Mouse (Mus musculus): ENCODE measurements around the gene Zic2. TPM values are rescaled to one million over a fixed set of nuclear protein-coding genes. Genes with fewer than 3 reads are reported as not detected.

Gene Zic2
- polyA plus RNA-seq, 1 experiment, result 0.07 TPM

DNA sequence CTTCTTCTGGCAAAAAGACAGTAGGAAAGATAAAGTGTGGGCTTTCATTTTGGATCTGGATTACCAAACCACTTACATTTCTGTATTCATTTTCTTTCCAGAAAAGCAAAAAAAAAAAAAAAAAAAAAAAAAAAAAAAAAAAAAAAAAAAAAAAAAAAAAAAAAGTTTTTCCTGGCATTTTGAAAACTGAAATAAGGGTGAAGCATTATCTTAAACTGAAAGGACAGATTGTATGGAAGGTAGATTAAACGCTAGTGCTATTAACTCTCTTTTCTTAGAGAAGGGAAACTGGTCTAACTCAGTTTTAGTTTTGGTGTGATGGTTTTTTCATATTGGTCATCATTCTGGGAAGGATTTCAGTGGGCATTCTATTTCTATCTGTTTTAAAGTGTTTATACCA lies 16.8 kb downstream of the Zic2 start:
- DNase-seq (ENCODE audit: low spot score), result no peak

DNA sequence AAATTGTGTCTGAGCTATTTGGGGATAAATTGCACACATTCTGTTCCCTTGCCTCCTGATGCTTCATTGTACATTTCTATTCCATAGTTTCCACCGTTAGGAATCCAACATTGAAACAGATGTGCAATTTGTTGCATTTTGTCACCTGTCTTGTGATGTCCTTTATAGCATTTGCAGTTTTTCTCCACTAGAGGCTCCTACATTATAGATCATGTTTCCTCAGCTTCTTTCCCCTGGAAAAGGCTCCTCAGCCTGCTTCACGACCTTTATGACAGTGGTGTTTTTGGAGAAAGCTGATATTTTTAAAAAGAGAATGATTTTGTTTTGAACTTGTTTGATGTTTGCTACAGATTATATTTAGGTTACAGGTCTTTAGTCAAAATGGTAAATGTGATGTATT lies 33.8 kb downstream of the Zic2 start:
- no peak for DNase-seq (ENCODE audit: low spot score)

DNA sequence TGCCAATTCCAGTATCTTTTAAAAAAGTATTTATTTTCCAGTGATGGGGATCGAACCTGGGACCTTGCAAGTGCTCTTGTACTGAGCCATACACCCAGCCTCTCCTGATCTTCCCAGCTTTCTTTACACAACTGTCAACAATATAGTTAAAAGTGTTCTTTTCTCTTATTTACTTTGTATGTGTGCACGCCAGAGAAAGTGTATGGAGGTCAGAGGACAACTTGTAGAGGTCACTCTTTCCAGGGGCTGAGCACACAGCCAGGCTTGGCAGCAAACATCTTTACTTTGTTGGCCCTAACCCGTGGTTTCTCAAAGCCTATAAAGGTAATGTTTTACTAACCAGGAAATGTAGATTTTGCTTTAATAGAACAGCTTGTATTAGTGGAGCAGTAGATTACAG lies 36.3 kb downstream of the Zic2 start:
- no peak for DNase-seq (ENCODE audit: low spot score)

DNA sequence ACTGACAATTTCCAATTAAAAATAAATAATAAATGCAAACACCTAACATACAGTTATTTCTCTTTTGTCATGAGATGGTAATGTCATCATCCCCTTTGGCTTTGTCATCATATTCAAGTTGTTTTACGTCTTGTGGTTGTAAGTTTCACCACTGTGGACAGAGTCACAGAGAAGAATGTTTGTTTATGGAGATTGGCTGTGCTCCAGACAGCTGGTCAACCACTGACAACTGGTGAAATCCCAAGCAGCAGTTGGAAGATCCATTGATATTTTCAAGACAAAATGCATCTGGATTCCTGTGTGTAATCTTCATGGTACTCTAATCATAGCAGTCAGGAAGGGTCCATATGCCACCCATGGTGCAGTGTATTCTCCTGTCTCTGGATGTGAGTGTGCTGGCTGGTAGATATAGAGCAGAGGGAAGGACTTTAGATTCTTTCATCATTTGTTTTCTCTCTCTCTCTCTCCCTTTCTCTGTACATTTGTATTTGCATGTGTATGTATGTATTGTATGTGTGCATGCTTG lies 38.3 kb downstream of the Zic2 start:
- no peak for DNase-seq (ENCODE audit: low spot score)

DNA sequence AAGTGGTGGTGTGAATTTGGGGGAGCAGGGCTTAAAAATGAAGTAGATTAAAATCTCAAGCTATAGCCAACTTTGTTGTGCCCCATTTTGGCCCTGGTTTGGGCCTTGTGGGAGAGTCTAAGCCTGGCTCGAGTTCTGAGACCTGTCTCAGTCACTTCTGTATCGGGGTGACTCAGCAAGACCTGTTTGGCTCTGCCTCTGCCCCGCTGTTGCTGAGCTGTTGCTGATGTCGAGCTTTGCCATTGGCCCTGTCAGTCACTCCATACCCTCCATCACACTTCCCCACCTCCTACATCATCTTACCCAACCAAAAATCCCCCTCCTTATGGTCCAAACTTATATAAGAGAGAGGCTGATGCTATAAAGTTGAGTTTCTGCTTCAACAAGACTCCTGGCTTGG lies 53.2 kb downstream of the Zic2 start:
- DNase-seq (ENCODE audit: low spot score), result no peak

Other genes with a start within 250 kb of the Zic2 start
- gene Gm5089, start 24.3 kb upstream of the Zic2 start, polyA plus RNA-seq (2012; rRNA removed), result not detected in 2 replicates
- not detected in 2 replicates for gene Zic5, start 9.8 kb upstream of the Zic2 start, polyA plus RNA-seq (2012; rRNA removed)
- gene Gm10837, start 15.2 kb downstream of the Zic2 start, polyA plus RNA-seq (2012; rRNA removed), result not detected in 2 replicates
- 27.3 and 28.3 TPM in 2 replicates for gene Pcca, start 58.9 kb downstream of the Zic2 start, polyA plus RNA-seq (2012; rRNA removed)